Mouse (Mus musculus): ENCODE results near the gene Olfr1225. TPM values are rescaled to one million over a fixed set of nuclear protein-coding genes. Genes with fewer than 3 reads are reported as not detected.

Olfr1225 gene
- polyA plus RNA-seq (2017; shearing (Covaris generic)), result not detected

GRCm38 (mm10) chr2:89174569-89174968 is at the start of gene Olfr1225:
Gene Olfr1225, minus strand, starts transcription at chr2:89174669.

GRCm38 (mm10) chr2:89199948-89200347 is 25.5 kb upstream of the Olfr1225 start, which contains the start of gene Olfr1226:
Gene Olfr1226, minus strand, starts transcription at chr2:89200048.

GRCm38 (mm10) chr2:89163991-89164390 is 10.5 kb downstream of the Olfr1225 start, which contains the start of gene Olfr1224-ps1:
Gene Olfr1224-ps1, minus strand, starts transcription at chr2:89164091.

GRCm38 (mm10) chr2:89151460-89151859 is 23.0 kb downstream of the Olfr1225 start, which contains the start of gene Olfr1223:
Gene Olfr1223, minus strand, starts transcription at chr2:89151560.

GRCm38 (mm10) chr2:89132954-89133353 is 41.5 kb downstream of the Olfr1225 start, which contains the start of gene Olfr1222:
Gene Olfr1222, minus strand, starts transcription at chr2:89133054.

Other genes starting within 250 kb of the Olfr1225 start
- gene Olfr1211, start 236.6 kb downstream of the Olfr1225 start, polyA plus RNA-seq (2017; shearing (Covaris generic)), result not detected
- gene Olfr1212, start 220.7 kb downstream of the Olfr1225 start, polyA plus RNA-seq (2017; shearing (Covaris generic)), result not detected
- not detected for gene Gm13762, start 194.4 kb downstream of the Olfr1225 start, polyA plus RNA-seq (2017; shearing (Covaris generic))
- not detected for gene Olfr1214, start 182.0 kb downstream of the Olfr1225 start, polyA plus RNA-seq (2017; shearing (Covaris generic))
- not detected for gene Olfr1215, start 167.7 kb downstream of the Olfr1225 start, polyA plus RNA-seq (2017; shearing (Covaris generic))
- gene Olfr1216, start 156.3 kb downstream of the Olfr1225 start, polyA plus RNA-seq (2017; shearing (Covaris generic)), result not detected
- gene Olfr1217, start 142.6 kb downstream of the Olfr1225 start, polyA plus RNA-seq (2017; shearing (Covaris generic)), result not detected
- not detected for gene Olfr1218, start 113.5 kb downstream of the Olfr1225 start, polyA plus RNA-seq (2017; shearing (Covaris generic))
- not detected for gene Olfr1219, start 91.2 kb downstream of the Olfr1225 start, polyA plus RNA-seq (2017; shearing (Covaris generic))
- not detected for gene Olfr1220, start 67.8 kb downstream of the Olfr1225 start, polyA plus RNA-seq (2017; shearing (Covaris generic))
- gene Olfr1221, start 57.4 kb downstream of the Olfr1225 start, polyA plus RNA-seq (2017; shearing (Covaris generic)), result not detected
- gene Olfr1222, start 41.6 kb downstream of the Olfr1225 start, polyA plus RNA-seq (2017; shearing (Covaris generic)), result not detected
- gene Olfr1223, start 23.1 kb downstream of the Olfr1225 start, polyA plus RNA-seq (2017; shearing (Covaris generic)), result not detected
- not detected for gene Olfr1224-ps1, start 10.6 kb downstream of the Olfr1225 start, polyA plus RNA-seq (2017; shearing (Covaris generic))
- gene Olfr1226, start 25.4 kb upstream of the Olfr1225 start, polyA plus RNA-seq (2017; shearing (Covaris generic)), result not detected
- not detected for gene Olfr1228, start 79.4 kb upstream of the Olfr1225 start, polyA plus RNA-seq (2017; shearing (Covaris generic))
- not detected for gene Olfr1229, start 113.3 kb upstream of the Olfr1225 start, polyA plus RNA-seq (2017; shearing (Covaris generic))
- gene Olfr1230, start 122.6 kb upstream of the Olfr1225 start, polyA plus RNA-seq (2017; shearing (Covaris generic)), result not detected
- gene Olfr1231, start 132.4 kb upstream of the Olfr1225 start, polyA plus RNA-seq (2017; shearing (Covaris generic)), result not detected
- gene Olfr1232, start 155.0 kb upstream of the Olfr1225 start, polyA plus RNA-seq (2017; shearing (Covaris generic)), result not detected
- not detected for gene Olfr1233, start 167.7 kb upstream of the Olfr1225 start, polyA plus RNA-seq (2017; shearing (Covaris generic))
- not detected for gene Olfr1234, start 190.2 kb upstream of the Olfr1225 start, polyA plus RNA-seq (2017; shearing (Covaris generic))
- not detected for gene Olfr1238, start 235.0 kb upstream of the Olfr1225 start, polyA plus RNA-seq (2017; shearing (Covaris generic))
- not detected for gene Olfr1239, start 245.7 kb upstream of the Olfr1225 start, polyA plus RNA-seq (2017; shearing (Covaris generic))